Mouse (Mus musculus): ENCODE data around the gene P3h3.
"Not testable (repeated sequence)": the region's sequence is repeated elsewhere in the genome, so short reads cannot be mapped to it uniquely, and the experiment has no call there.

Gene P3h3

GRCm38 (mm10) chr6:124856916-124857839, at the start of gene P3h3:
P3h3 (minus strand) TSS chr6:124857752.
- DNase-seq = peak; percentile 88

DNA sequence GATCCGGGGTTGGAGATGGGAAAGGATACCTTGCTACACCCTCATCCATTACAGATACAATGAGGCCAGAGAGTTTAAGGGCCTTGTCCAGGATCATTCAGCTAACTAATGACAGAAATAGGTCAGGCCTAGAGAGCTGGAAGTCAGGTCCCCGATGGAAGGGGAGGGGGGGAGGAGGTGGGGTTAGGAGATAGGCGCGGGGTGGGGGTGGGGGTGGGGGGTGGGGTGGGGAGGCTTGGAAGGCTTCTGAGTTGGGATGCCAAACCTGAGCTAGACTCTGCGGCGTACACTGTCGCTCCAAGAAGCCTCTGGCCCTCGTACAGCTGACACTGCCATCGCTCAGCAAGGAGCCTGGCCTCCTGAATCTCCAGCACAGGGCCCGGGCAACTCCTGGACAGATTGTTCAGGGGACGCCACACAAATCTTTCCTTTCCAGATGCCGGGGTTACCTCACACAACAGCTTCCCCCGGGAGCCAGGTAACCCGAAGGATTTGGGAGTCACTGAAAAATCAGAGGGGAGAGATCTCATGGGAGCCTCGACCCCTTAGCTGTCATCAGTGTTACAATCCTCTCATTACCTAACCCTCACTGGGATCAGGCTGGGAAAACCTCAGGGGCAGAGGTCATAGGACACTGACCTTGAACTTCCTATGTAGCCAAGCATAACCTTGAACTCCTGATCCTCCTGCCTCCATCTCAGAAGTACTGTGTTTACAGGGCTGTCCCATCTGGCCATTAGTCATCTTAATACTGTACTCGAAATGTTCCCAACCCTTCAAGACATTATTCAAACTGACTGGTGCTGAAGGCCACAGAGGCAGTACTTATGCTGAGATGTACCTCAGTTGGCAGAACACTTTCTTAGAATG, 47.7 kb upstream of the P3h3 start:
- DNase-seq = no peak

- DNase-seq = peak; percentile 87
These were observed 46.8 kb upstream of the P3h3 start for GRCm38 (mm10) chr6:124904161-124904981.

DNA sequence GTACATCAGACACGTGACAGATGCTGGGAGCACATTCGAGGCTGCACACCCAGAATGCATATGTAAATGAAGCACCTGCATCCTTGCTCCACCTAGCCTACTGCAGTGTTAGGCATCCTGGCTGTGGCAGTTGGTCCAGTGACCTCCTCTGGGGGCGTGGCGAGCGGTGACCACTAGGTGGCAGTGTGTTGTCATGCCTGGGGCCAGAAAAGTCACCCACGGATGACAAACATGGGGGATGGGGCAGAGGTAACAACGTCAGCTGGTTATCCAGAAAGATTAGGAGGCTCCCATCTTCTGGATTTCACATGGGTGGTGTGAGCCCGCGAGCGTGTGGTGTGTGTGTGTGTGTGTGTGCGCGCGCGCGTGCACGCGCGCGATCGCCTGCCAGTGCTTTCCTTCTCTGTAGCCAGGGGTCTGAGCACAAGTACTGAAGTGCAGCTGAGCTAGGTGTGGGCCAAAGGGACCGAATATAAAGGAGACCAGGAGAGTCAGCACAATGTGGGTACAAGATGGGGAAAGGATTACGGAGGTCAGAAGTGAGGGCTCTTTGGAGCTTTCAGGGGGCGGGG, 46.1 kb upstream of the P3h3 start:
- DNase-seq = peak; percentile 90

DNA sequence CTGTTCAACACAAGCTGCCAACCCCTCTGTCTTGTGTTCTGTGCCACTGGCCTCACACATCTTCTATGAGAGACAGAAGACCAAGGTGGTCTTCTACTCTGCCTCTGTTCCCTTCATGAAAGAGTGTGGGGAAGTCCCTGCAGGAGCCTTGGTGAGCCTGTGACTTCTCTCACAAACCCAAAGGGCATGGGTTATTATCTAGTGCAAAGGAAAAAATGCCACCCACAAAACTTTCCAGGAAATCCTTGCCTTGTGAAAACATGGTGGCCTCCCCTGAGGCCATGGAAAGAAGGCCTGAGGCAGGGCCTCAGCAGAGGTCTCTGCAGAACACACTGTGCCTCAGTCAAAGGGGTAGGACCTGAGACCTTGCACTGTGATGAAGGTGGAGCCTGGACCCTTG, 44.3 kb upstream of the P3h3 start:
- no peak for DNase-seq

DNA sequence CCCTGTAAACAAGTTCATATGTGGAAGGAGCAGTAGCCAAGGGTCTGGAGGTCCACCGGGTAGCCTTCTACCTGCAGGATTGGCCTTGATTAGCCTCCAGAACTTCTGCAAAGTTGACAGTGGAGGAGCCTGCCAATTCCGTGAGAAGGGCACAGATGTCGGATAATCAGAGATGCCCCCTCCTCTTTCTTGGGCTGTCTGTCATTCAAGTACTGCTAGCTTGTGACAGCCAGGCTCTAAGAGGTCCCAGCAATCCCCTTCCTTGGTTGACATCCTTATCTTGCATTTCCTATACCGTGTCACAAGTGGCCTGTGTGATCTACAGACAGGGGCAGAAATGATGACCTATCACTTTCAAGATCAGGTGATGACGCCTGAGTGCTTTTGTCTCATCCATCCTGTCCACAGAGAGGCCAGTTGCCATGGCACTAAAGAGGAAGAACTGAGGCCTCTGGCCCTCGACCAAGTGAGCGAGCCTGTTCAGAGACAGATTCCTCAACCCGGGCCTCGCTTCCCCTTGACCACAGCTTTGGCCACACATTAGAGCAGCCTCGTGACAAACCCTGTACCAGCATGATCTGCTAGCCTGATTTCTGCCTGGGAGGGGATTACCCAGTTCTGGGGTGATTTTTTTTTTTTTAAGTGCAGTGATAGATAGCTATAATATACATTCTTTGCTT, 43.4 kb upstream of the P3h3 start:
- peak; percentile 30 for DNase-seq

GRCm38 (mm10) chr6:124900056-124900800, 42.7 kb upstream of the P3h3 start:
- no peak for DNase-seq

- no peak for DNase-seq
These were observed 40.8 kb upstream of the P3h3 start for GRCm38 (mm10) chr6:124898359-124898758.

DNA sequence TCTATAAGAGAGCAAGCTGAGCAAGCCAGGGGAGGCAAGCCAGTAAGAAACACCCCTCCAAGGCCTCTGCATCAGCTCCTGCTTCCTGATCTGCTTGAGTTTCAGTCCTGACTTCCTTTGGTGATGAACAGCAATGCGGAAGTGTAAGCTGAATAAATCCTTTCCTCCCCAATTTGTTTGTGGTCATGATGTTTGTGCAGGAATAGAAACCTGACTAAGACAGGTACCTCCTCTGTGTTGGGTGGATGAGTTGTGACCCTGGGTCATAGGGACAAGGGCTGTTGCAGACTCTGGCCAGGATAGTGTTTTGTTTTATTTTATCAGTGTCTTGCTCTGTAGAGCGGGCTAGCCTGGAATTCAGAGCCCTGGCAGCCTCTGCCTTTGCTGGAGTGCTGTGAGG, 36.6 kb upstream of the P3h3 start:
- not testable (repeated sequence) for DNase-seq

DNA sequence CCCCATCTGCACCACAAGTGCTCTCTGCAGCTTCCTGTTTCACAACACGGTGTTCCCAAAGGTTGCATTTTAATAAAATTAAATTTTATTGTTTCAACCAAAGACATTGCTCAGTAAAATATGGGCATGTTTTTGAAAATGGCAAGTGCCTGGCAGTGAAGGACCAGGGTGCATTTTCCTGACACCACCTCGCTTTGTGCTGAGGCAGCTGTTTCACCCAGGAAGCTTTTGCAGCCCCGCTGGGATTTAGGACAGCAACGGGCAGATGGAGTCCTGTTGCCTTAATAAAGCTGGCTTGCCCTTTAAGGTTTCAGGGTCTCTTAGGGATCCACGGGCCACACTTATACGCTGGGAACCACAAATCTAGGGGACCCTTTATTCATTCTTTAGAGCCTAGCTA, 33.4 kb upstream of the P3h3 start:
- no peak for DNase-seq

GRCm38 (mm10) chr6:124888555-124889125, 31.1 kb upstream of the P3h3 start:
- no peak for DNase-seq

GRCm38 (mm10) chr6:124887986-124888385, 30.4 kb upstream of the P3h3 start, which contains the start of gene Cd4:
Cd4 (minus strand) TSS chr6:124888221.
- DNase-seq = no peak

- DNase-seq = no peak
These were observed 28.4 kb upstream of the P3h3 start for GRCm38 (mm10) chr6:124885956-124886381.

- DNase-seq = no peak
These were observed 27.4 kb upstream of the P3h3 start for GRCm38 (mm10) chr6:124884714-124885500.

GRCm38 (mm10) chr6:124883351-124883750, 25.8 kb upstream of the P3h3 start:
- DNase-seq = no peak

- DNase-seq = no peak
These were observed 24.3 kb upstream of the P3h3 start for GRCm38 (mm10) chr6:124881821-124882220.

- DNase-seq = no peak
These were observed 21.8 kb upstream of the P3h3 start for GRCm38 (mm10) chr6:124879390-124879789.

- DNase-seq = no peak
These were observed 16.8 kb upstream of the P3h3 start for GRCm38 (mm10) chr6:124874348-124874747.

GRCm38 (mm10) chr6:124866560-124866959, 9.0 kb upstream of the P3h3 start:
- no peak for DNase-seq
